Mouse (Mus musculus) thymus, postnatal 10 days (tissue): ENCODE results near the gene Accs.
A peak's percentile ranks its signal among the peaks of the same experiment; 100 is the strongest.

ENCODE experiments used
- DNase-seq, 2 experiments: peaks; one replicate each; pipeline ENCODE4 v3.0.0; 2021; ENCODE audit warnings: low spot score in 2 of 2

The Accs gene

GRCm38 (mm10) chr2:93849505-93850089 lies at the start of gene Accs:
TSS of gene Accs (minus strand) at chr2:93849943.
- peak; percentile 31 to 41 for DNase-seq

GRCm38 (mm10) chr2:93891611-93892280 lies 42.0 kb upstream of the Accs start:
- DNase-seq: no peak

- DNase-seq: no peak
These were observed 40.4 kb upstream of the Accs start for GRCm38 (mm10) chr2:93890143-93890542.

GRCm38 (mm10) chr2:93889071-93889470 lies 39.3 kb upstream of the Accs start:
- DNase-seq: no peak

GRCm38 (mm10) chr2:93888366-93888765 lies 38.6 kb upstream of the Accs start:
- no peak for DNase-seq

GRCm38 (mm10) chr2:93887273-93887672 lies 37.5 kb upstream of the Accs start:
- no peak for DNase-seq

- DNase-seq: no peak
These were observed 36.5 kb upstream of the Accs start for GRCm38 (mm10) chr2:93886013-93886794.

GRCm38 (mm10) chr2:93883066-93883465 lies 33.3 kb upstream of the Accs start:
- no peak for DNase-seq

GRCm38 (mm10) chr2:93881640-93882367 lies 32.1 kb upstream of the Accs start:
- no peak for DNase-seq

GRCm38 (mm10) chr2:93880981-93881380 lies 31.2 kb upstream of the Accs start:
- no peak for DNase-seq

- DNase-seq: no peak
These were observed 30.7 kb upstream of the Accs start for GRCm38 (mm10) chr2:93880450-93880849.

- DNase-seq: no peak
These were observed 27.3 kb upstream of the Accs start for GRCm38 (mm10) chr2:93877005-93877404.

GRCm38 (mm10) chr2:93874606-93875005 lies 24.9 kb upstream of the Accs start:
- no peak for DNase-seq

- no peak for DNase-seq
These were observed 24.4 kb upstream of the Accs start for GRCm38 (mm10) chr2:93874227-93874514.

- DNase-seq: no peak
These were observed 23.9 kb upstream of the Accs start for GRCm38 (mm10) chr2:93873449-93874226.

- no peak for DNase-seq
These were observed 22.5 kb upstream of the Accs start for GRCm38 (mm10) chr2:93872257-93872656.

- no peak for DNase-seq
These were observed 21.7 kb upstream of the Accs start for GRCm38 (mm10) chr2:93871411-93871925.

- DNase-seq: peak in 1 of 2 experiments; percentile 52
These were observed 21.1 kb upstream of the Accs start for GRCm38 (mm10) chr2:93870842-93871241.

- DNase-seq: no peak
These were observed 19.4 kb upstream of the Accs start, which contains the start of gene Accsl for GRCm38 (mm10) chr2:93869107-93869600. TSS of gene Accsl (minus strand) at chr2:93869157.

- no peak for DNase-seq
These were observed 18.8 kb upstream of the Accs start for GRCm38 (mm10) chr2:93868566-93868965.

- no peak for DNase-seq
These were observed 13.5 kb upstream of the Accs start for GRCm38 (mm10) chr2:93863229-93863628.
